Mouse (Mus musculus) thymus, postnatal 36 days (tissue): ENCODE results near the gene Prkcz.

ENCODE experiments used
- DNase-seq, 2 experiments: peaks; one replicate each; pipeline ENCODE4 v3.0.0; 2022; ENCODE audit warnings: mixed read lengths in 2 of 2

Gene Prkcz

GRCm38 (mm10) chr4:155307591-155307990, 53.6 kb downstream of the Prkcz start:
- no peak for DNase-seq

- DNase-seq: peak in 1 of 2 experiments; percentile 10
Measured at GRCm38 (mm10) chr4:155306356-155307242, 54.6 kb downstream of the Prkcz start.

GRCm38 (mm10) chr4:155305531-155306031, 55.6 kb downstream of the Prkcz start:
- DNase-seq: no peak

- no peak for DNase-seq
Measured at GRCm38 (mm10) chr4:155304508-155305096, 56.6 kb downstream of the Prkcz start.

GRCm38 (mm10) chr4:155301965-155302364, 59.2 kb downstream of the Prkcz start:
- DNase-seq: no peak

GRCm38 (mm10) chr4:155301098-155301447, 60.1 kb downstream of the Prkcz start:
- no peak for DNase-seq

GRCm38 (mm10) chr4:155300421-155301097, 60.6 kb downstream of the Prkcz start:
- DNase-seq: no peak

- no peak for DNase-seq
Measured at GRCm38 (mm10) chr4:155298826-155299225, 62.3 kb downstream of the Prkcz start.

GRCm38 (mm10) chr4:155297057-155297456, 64.1 kb downstream of the Prkcz start:
- peak; percentile 21 for DNase-seq

- no peak for DNase-seq
Measured at GRCm38 (mm10) chr4:155295996-155296395, 65.2 kb downstream of the Prkcz start.

- DNase-seq: no peak
Measured at GRCm38 (mm10) chr4:155295026-155295590, 66.1 kb downstream of the Prkcz start.

GRCm38 (mm10) chr4:155294381-155294780, 66.8 kb downstream of the Prkcz start:
- no peak for DNase-seq

- no peak for DNase-seq
Measured at GRCm38 (mm10) chr4:155292863-155293262, 68.3 kb downstream of the Prkcz start.

- no peak for DNase-seq
Measured at GRCm38 (mm10) chr4:155290045-155290444, 71.1 kb downstream of the Prkcz start.

GRCm38 (mm10) chr4:155288586-155288985, 72.6 kb downstream of the Prkcz start:
- no peak for DNase-seq

- no peak for DNase-seq
Measured at GRCm38 (mm10) chr4:155287713-155288112, 73.4 kb downstream of the Prkcz start.

- DNase-seq: no peak
Measured at GRCm38 (mm10) chr4:155286090-155286489, 75.1 kb downstream of the Prkcz start.

- DNase-seq: no peak
Measured at GRCm38 (mm10) chr4:155284521-155285379, 76.4 kb downstream of the Prkcz start.

GRCm38 (mm10) chr4:155283585-155283984, 77.6 kb downstream of the Prkcz start:
- no peak for DNase-seq

GRCm38 (mm10) chr4:155283001-155283503, 78.1 kb downstream of the Prkcz start:
- no peak for DNase-seq

GRCm38 (mm10) chr4:155282231-155282630, 78.9 kb downstream of the Prkcz start:
- DNase-seq: no peak

- DNase-seq: no peak
Measured at GRCm38 (mm10) chr4:155281652-155282051, 79.5 kb downstream of the Prkcz start.
